Comparison of ENCODE assay signal across 8 mouse cellular contexts in the genomic region with DNA sequence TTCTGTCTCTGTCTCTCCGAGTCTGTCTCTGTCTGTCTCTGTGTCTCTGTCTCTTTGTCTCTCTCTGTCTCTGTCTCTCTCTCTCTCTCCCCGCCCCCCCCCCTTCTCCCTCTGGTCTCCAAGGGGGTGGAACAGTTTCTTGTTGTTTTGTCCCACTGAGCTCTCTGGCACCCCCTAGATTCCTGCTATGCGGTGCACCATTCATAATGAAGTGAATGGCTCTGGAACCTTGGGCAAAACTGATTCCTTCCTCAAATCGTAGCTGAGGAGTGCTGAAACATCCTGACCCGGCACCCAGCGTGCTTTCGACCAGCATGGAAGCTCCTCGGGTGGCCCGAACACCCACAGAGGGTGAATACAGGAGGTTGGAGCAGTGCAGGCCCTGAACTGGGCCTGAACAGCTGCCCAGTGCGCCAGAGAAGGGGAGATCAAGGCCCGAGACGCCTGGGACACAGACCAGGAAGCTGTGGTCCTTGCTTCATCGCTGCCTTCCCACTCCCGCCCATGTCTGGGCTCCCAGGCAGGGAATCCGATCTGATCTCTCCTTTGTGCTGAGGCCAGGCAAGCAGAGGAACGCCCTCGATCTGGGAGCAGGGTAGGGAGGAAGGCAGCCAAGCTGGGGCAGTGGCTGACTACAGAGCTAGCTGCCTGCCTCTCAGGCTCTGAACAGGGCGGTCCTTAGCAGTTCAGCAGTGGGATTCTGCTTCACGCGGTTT. TPM values are rescaled to one million over a fixed set of nuclear protein-coding genes. Genes with fewer than 3 reads are reported as not detected.
DNase-seq lines count a peak whose midpoint lies in the region; ATAC-seq and TF ChIP-seq lines count a peak whose summit lies in the region.
"Had no signal": no experiment of that assay in that cellular context is flagged by ENCODE, and none has a peak within 500 bp of the region (broad histone marks: within the 10 kb centered on the region; RNA-seq: fewer than 3 reads in every experiment).

No protein-coding gene starts in this region.

- no peak overlapping the region for H3K4me2 ChIP-seq in midbrain, postnatal 0 days (ENCODE audit: low read depth, low read length, poor library complexity, severe bottlenecking)
- H3K4me2 ChIP-seq in midbrain, embryonic 16.5 days (ENCODE audit: low read length), result no peak overlapping the region
- no peak overlapping the region for H3K4me2 ChIP-seq in embryonic facial prominence, embryonic 11.5 days (ENCODE audit: low read depth, low read length)
- H3K4me2 ChIP-seq in stomach, postnatal 0 days (replicated peaks; ENCODE audit: low read depth), result peak overlapping the region; percentile 27; the same call in 1 of the 2 replicates

- H3K4me1 ChIP-seq in midbrain, postnatal 0 days (ENCODE audit: insufficient read depth, low read length), result no peaks in the 10 kb centered on the region
- H3K4me1 ChIP-seq in midbrain, embryonic 16.5 days (ENCODE audit: control insufficient read depth, insufficient read depth, low read length), result peaks cover 12% of the 10 kb centered on the region
- H3K4me1 ChIP-seq in embryonic facial prominence, embryonic 11.5 days (ENCODE audit: control insufficient read depth, insufficient read depth, low read length), result no peaks in the 10 kb centered on the region; the same call in 1 of the 2 replicates
- H3K4me1 ChIP-seq in stomach, postnatal 0 days (replicated peaks; ENCODE audit: control insufficient read depth, insufficient read depth), result peaks cover 3% of the 10 kb centered on the region; the same call in 1 of the 2 replicates

- intact Hi-C loops in heart, postnatal 14 days (cut with DNase I), result no loop called here

- no peak for DNase-seq in midbrain, postnatal 0 days (ENCODE audit: low spot score)
- DNase-seq in embryonic facial prominence, embryonic 11.5 days (ENCODE audit: low spot score), result peak; percentile 51
- peak; percentile 49 to 57 for DNase-seq in heart, postnatal 14 days
- DNase-seq in stomach, postnatal 0 days (ENCODE audit: low spot score), result peak; percentile 66
- no peak for DNase-seq in left cerebral cortex, adult 8-10 months (ENCODE audit: low spot score in 2 of 2)
- DNase-seq in MN1 (ENCODE audit: low spot score), result no peak

- no peaks in the 10 kb centered on the region for H3K36me3 ChIP-seq in midbrain, postnatal 0 days (ENCODE audit: insufficient read depth, low read length)
- H3K36me3 ChIP-seq in midbrain, embryonic 16.5 days (ENCODE audit: control insufficient read depth, insufficient read depth, low read length), result no peaks in the 10 kb centered on the region
- no peaks in the 10 kb centered on the region for H3K36me3 ChIP-seq in embryonic facial prominence, embryonic 11.5 days (replicated peaks; ENCODE audit: control insufficient read depth, insufficient read depth, low read depth, low read length)
- H3K36me3 ChIP-seq in stomach, postnatal 0 days (ENCODE audit: control insufficient read depth, insufficient read depth, low read length), result no peaks in the 10 kb centered on the region

- no peak overlapping the region for H3K4me3 ChIP-seq in midbrain, postnatal 0 days (ENCODE audit: low read depth, low read length)
- no peak overlapping the region for H3K4me3 ChIP-seq in midbrain, embryonic 16.5 days (ENCODE audit: low read depth, low read length)
- H3K4me3 ChIP-seq in embryonic facial prominence, embryonic 11.5 days (ENCODE audit: low read depth, low read length), result no peak overlapping the region
- H3K4me3 ChIP-seq in stomach, postnatal 0 days (ENCODE audit: low read depth, low read length), result no peak overlapping the region

- peaks cover 22% of the 10 kb centered on the region for H3K27me3 ChIP-seq in midbrain, postnatal 0 days (ENCODE audit: insufficient read depth, low read length)
- H3K27me3 ChIP-seq in midbrain, embryonic 16.5 days (ENCODE audit: control insufficient read depth, insufficient read depth, low read depth, low read length), result peaks cover 24% of the 10 kb centered on the region
- peaks cover 20% of the 10 kb centered on the region for H3K27me3 ChIP-seq in embryonic facial prominence, embryonic 11.5 days (ENCODE audit: control insufficient read depth, insufficient read depth, low read length)
- H3K27me3 ChIP-seq in stomach, postnatal 0 days (ENCODE audit: control insufficient read depth, insufficient read depth, low read length), result no peaks in the 10 kb centered on the region; the same call in 1 of the 2 replicates

- H3K27ac ChIP-seq in midbrain, postnatal 0 days (ENCODE audit: low read depth, low read length), result no peak overlapping the region
- no peak overlapping the region for H3K27ac ChIP-seq in midbrain, embryonic 16.5 days (ENCODE audit: low read length)
- H3K27ac ChIP-seq in embryonic facial prominence, embryonic 11.5 days (replicated peaks; ENCODE audit: low read depth, low read length), result no peak overlapping the region
- peak overlapping the region; percentile 89 for H3K27ac ChIP-seq in stomach, postnatal 0 days (replicated peaks)

- no peak for ATAC-seq in midbrain, postnatal 0 days (ENCODE audit: low FRiP score)
- ATAC-seq in midbrain, embryonic 16.5 days, result no peak
- ATAC-seq in embryonic facial prominence, embryonic 11.5 days (replicated peaks; ENCODE audit: insufficient number of reproducible peaks, low FRiP score, low TSS enrichment, low read depth), result 0 out of 2 replicates have a peak, but pooled peaks have one; percentile 21
- ATAC-seq in stomach, postnatal 0 days (ENCODE audit: low FRiP score, low TSS enrichment), result peak; percentile 68

- TF ChIP-seq EP300 in stomach, postnatal 0 days (optimal IDR thresholded peaks at IDR 0.05), result no peak

- H3K9ac ChIP-seq in midbrain, postnatal 0 days (replicated peaks; ENCODE audit: low read length, poor library complexity, severe bottlenecking), result no peak overlapping the region
- no peak overlapping the region for H3K9ac ChIP-seq in midbrain, embryonic 16.5 days (ENCODE audit: low read depth, low read length)
- H3K9ac ChIP-seq in embryonic facial prominence, embryonic 11.5 days (replicated peaks; ENCODE audit: low read length), result peak overlapping the region; percentile 30; the same call in 1 of the 2 replicates
- H3K9ac ChIP-seq in stomach, postnatal 0 days (ENCODE audit: low read length), result peak overlapping the region; percentile 45; the same call in 1 of the 2 replicates

- TF ChIP-seq CTCF in midbrain, postnatal 0 days (IDR thresholded peaks at IDR 0.05), result peak; percentile 49
- peak; percentile 62 for TF ChIP-seq CTCF in stomach, postnatal 0 days (IDR thresholded peaks at IDR 0.05; ENCODE audit: low read depth)

- H3K9me3 ChIP-seq in midbrain, postnatal 0 days (ENCODE audit: low read length), result no peaks in the 10 kb centered on the region
- no peaks in the 10 kb centered on the region for H3K9me3 ChIP-seq in midbrain, embryonic 16.5 days (replicated peaks; ENCODE audit: control insufficient read depth, low read length, poor library complexity, severe bottlenecking)
- no peaks in the 10 kb centered on the region for H3K9me3 ChIP-seq in embryonic facial prominence, embryonic 11.5 days (replicated peaks; ENCODE audit: control insufficient read depth, low read length)
- H3K9me3 ChIP-seq in stomach, postnatal 0 days (ENCODE audit: control insufficient read depth, low read length), result no peaks in the 10 kb centered on the region

- 20% methylated on average over 19 of the region's 20 CpGs for WGBS in midbrain, postnatal 0 days
- 19% methylated on average over 19 of the region's 20 CpGs for WGBS in midbrain, embryonic 16.5 days
- WGBS in embryonic facial prominence, embryonic 11.5 days, result 20% methylated on average over 20 of the region's 20 CpGs
- WGBS in stomach, postnatal 0 days, result 29% methylated on average over 19 of the region's 20 CpGs

RNA-seq across cellular contexts. Expression of gene Lif, which starts 13.5 kb away (rescaled TPM):
- 0.05 TPM in 2 replicates for total RNA-seq in midbrain, postnatal 0 days (2014; rRNA removed)
- 0.05 TPM in 1 of 2 replicates, not detected in the other for polyA plus RNA-seq in midbrain, postnatal 0 days (2015; fragmentation: Nextera tagmentation; extraction: Ambion mirVana)
- 0.06 TPM in 1 of 2 replicates, not detected in the other for polyA plus RNA-seq in midbrain, embryonic 16.5 days (2015; fragmentation: Nextera tagmentation; extraction: Ambion mirVana)
- polyA plus RNA-seq in embryonic facial prominence, embryonic 11.5 days (2014; fragmentation: Nextera tagmentation; extraction: Ambion mirVana), result 0.07 and 0.14 TPM in 2 replicates
- total RNA-seq in heart, postnatal 14 days (2021), result under 1 TPM; 0.14 to 0.37 TPM
- 0.61 and 1.1 TPM in 2 replicates for polyA plus RNA-seq in stomach, postnatal 0 days (2015; fragmentation: Nextera tagmentation; extraction: Ambion mirVana)
- 1 to 10 TPM in 1 of 4 experiments, under 1 TPM in 3; 0.66 to 1.3 (median 0.94) TPM for total RNA-seq in left cerebral cortex, adult 8-10 months (2022)
- polyA plus RNA-seq: neural tube, embryonic 14.5 days had no signal

RNA-seq across cellular contexts. Expression of gene Osm, which starts 34.7 kb away (rescaled TPM):
- 0.16 TPM in 1 of 2 replicates, not detected in the other for total RNA-seq in midbrain, postnatal 0 days (2014; rRNA removed)
- 0.10 and 0.14 TPM in 2 replicates for polyA plus RNA-seq in midbrain, postnatal 0 days (2015; fragmentation: Nextera tagmentation; extraction: Ambion mirVana)
- 0.08 and 0.19 TPM in 2 replicates for polyA plus RNA-seq in midbrain, embryonic 16.5 days (2015; fragmentation: Nextera tagmentation; extraction: Ambion mirVana)
- polyA plus RNA-seq in embryonic facial prominence, embryonic 11.5 days (2014; fragmentation: Nextera tagmentation; extraction: Ambion mirVana), result not detected in 2 replicates
- total RNA-seq in heart, postnatal 14 days (2021), result under 1 TPM in 1 of 2 experiments, not detected in 1; 0.10 TPM
- polyA plus RNA-seq in stomach, postnatal 0 days (2015; fragmentation: Nextera tagmentation; extraction: Ambion mirVana), result 0.05 and 0.11 TPM in 2 replicates
- under 1 TPM in 2 of 4 experiments, not detected in 2; 0.53 to 0.55 TPM for total RNA-seq in left cerebral cortex, adult 8-10 months (2022)

RNA-seq across cellular contexts. Expression of gene Castor1, which starts 52.9 kb away (rescaled TPM):
- 9.7 and 10.6 TPM in 2 replicates for total RNA-seq in midbrain, postnatal 0 days (2014; rRNA removed)
- 4.9 and 7.5 TPM in 2 replicates for polyA plus RNA-seq in midbrain, postnatal 0 days (2015; fragmentation: Nextera tagmentation; extraction: Ambion mirVana)
- 2.9 and 4.2 TPM in 2 replicates for polyA plus RNA-seq in midbrain, embryonic 16.5 days (2015; fragmentation: Nextera tagmentation; extraction: Ambion mirVana)
- polyA plus RNA-seq in embryonic facial prominence, embryonic 11.5 days (2014; fragmentation: Nextera tagmentation; extraction: Ambion mirVana), result 1.7 and 2.3 TPM in 2 replicates
- 10 to 100 TPM in 1 of 2 experiments, 1 to 10 TPM in 1; 8.3 to 11.4 TPM for total RNA-seq in heart, postnatal 14 days (2021)
- polyA plus RNA-seq in stomach, postnatal 0 days (2015; fragmentation: Nextera tagmentation; extraction: Ambion mirVana), result 9.6 and 9.7 TPM in 2 replicates
- 1 to 10 TPM; 3.1 to 5.9 (median 4.4) TPM for total RNA-seq in left cerebral cortex, adult 8-10 months (2022)

Comparison
In these comparisons a context has a peak if more than half of its experiments do, and no peak if none do; other contexts are left out.
1. ATAC-seq: peak in embryonic facial prominence, embryonic 11.5 days (single experiment) and stomach, postnatal 0 days (single experiment); none in midbrain, postnatal 0 days (single experiment) and midbrain, embryonic 16.5 days (single experiment).
2. DNase-seq: peak in embryonic facial prominence, embryonic 11.5 days (single experiment), heart, postnatal 14 days (2 of 2) and stomach, postnatal 0 days (single experiment); none in midbrain, postnatal 0 days (single experiment), left cerebral cortex, adult 8-10 months (0 of 2) and MN1 (single experiment).
3. H3K9ac ChIP-seq: peak in embryonic facial prominence, embryonic 11.5 days (single experiment) and stomach, postnatal 0 days (single experiment); none in midbrain, postnatal 0 days (single experiment) and midbrain, embryonic 16.5 days (single experiment).